Mouse (Mus musculus) hindlimb bud, embryonic 11.5 days (tissue): ENCODE measurements around the gene Macf1.
A peak's percentile ranks its signal among the peaks of the same experiment; 100 is the strongest.

Experiments
- DNase-seq: peaks from one replicate; pipeline ENCODE4 v3.0.0-alpha.2; 2012; ENCODE audit warnings: low read depth, low spot score; ENCODE audit errors: extremely low spot score

Macf1 gene

DNA sequence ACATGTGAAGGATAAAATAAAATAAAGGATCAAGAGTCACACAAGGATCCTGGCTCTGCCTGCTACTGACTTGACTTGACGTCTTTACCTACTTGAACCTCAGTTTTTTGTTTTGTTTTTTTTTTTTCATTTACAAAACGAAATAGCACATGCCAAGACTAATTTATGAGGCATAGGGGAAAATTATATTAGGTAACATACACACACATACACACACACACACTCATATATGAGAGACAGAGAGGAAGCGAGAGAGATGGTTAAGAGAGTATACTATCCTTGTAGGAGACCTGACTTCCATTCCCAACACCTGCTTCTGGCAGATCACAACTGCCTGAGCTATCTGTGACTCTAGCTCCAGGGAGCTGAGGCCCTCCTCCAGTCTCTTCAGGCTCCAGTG is at the start of gene Macf1:
Macf1 (minus strand) TSS at position 101 of the 400 bp plus-strand sequence.
- DNase-seq: no peak

DNA sequence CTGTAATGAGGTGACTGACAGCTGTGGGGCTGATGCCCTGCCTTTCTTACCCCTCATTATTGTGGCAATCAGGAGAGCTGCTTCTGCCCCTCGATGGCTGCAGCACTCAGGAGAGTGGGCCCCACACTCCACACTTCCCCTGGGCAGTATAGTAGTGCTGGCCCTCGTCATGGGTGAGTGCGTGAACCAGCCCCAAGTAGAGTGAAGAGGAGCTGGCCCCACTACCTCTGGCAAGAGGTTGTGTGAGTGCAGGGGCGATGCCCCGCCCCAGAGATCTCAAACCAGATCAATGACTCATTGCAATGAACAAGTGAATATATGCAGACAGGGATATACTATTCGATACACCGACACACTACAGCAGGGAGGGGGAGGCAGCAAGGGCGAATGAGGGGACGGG is 49.4 kb upstream of the Macf1 start:
- no peak for DNase-seq

DNA sequence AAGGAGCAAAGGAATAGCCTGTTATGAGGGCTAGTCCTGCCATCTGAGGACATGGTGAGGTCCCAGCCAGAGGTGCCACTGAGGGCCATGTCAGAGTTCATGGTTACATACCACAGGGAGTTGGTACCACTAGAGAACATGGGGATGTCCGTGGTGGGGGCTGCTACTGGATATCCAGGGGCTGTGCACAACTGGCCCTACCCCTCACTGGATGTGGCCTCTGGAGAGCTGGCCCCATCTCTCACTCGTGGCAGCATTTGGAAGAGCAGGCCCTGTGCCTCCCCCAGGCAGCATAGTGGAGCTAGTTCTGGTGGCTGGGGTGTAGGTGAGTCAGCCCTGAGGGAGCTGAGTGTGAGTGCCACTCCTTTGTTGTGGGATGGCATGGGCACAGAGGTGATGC is 48.8 kb upstream of the Macf1 start:
- DNase-seq: no peak

DNA sequence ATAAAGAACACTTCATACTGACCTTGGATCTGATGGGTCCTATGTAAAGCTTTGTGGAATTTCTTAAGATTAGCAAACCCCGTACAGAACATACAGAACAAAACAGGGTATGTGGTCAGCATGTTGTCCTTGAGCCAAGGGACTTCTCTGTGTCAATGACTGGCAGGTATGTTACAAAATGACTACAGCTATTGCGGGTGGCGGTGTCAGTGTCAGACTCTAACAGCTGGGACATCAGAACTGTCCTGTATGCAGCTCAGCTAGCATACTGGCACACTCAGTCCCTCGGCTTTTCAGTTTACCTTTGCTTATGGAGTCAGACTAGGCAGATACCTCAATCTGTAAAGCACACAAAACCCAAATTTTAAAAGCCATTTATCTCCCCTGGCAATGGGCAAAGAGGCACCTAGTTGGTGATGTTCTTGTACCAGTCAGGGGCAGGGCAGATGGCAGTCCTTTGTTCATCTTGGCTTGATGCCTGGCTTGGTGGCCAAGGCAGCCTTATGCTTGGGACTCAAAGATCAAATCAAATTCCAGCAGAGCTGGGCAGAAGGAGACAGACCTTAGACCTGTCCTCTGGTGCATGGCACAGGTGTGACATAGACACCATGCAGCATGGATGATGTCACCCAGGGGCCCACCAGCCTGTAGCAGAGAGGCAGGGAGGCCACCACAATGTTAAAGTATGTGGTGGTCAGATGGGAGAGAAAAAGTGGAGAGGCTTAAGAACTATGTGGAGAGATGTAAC is 48.2 kb upstream of the Macf1 start:
- DNase-seq: no peak

DNA sequence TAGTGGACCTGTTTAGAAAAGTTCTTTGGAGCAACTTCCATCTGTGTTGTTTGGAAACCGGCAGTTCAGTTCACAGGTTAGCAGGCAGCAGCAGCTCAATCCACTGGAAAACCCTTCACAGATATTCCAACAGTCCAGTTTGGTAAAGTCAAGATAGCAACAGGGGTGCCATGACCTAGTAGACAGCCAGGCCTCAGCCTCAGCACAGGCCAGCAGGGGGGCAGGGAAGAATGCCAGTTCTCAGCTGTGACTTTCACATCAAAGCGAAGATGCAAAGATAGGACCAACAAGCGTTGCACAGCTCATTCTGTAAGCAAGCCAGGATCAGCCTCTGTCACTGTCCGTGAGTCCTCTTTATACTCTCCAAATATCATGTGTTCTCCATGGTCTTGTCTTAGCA is 37.6 kb upstream of the Macf1 start:
- DNase-seq: no peak

DNA sequence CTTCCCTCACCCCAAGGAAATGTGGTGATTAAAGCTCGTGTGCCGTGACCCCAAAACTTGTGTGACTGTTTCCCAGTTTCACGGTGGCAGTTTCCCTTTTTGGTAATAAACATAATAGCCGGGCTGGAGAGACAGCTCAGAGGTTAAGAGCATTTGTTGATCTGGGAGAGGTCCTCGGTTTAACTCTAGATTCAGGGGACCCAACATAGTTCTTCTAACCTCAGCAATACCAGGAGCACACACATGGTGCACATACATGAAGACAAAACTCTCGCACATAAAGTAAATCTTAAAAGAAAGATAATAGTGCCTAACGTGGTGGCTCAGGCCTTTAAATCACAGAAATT is 34.2 kb upstream of the Macf1 start:
- no peak for DNase-seq

DNA sequence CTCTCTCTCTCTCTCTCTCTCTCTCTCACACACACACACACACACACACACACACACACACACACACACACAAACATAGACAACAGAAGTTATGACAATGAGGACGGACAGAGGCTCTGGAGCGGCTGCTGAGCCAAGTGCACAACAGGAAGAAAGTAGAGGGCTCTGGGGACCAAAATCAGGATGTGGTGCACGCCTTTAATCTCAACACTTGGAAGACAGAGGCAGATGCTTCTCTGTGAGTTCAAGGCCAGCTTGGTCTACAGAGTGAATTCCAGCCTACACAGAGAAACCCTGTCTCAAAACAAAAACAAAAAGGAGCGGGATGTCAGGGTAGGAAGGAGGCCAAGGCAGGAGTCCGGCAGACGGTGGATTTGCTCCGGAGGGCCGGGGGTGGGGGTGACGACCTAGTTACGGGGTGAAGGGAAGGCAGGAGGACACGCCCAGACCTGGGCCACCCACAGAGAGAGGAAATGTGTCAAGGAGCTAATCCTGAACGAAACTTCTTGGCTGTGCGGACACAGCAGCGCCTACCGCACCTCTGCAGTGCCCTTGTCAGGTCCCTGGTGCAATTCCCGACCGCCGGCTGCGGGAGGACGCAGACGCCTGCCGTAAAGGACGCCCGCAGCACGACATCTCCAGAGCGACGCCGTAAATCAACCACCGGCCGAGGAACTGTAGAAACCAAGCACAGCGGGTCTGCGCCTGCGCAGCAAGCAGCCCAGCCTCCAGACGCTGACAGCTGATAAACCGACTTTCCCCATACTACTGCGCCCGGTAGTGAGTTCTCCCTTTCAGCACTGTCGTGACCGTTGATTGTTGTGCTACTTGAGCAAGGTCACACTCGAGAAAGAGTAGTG is 33.6 kb upstream of the Macf1 start, which contains the start of gene Ndufs5:
Ndufs5 (minus strand) TSS at position 629 of the 860 bp plus-strand sequence.
- peak; percentile 90 for DNase-seq

DNA sequence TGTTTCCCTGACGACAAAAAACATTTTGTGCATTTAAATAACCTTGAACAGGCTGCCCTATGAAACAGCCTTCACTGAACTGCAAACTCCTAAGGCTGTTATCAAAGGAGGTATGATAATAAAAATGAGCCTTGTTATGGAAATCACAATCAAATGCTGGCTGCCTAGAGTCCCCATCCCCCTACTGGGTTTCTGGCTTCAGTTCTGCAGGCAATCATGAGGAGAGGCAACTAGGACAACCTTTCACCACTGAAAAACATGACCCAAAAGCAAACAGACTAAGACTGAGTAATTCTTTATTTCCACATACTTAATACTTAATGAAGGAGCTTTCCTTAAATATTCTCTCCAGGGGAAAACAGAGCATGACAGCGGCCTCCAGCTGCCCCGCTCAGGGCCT is 28.3 kb upstream of the Macf1 start:
- DNase-seq: no peak

DNA sequence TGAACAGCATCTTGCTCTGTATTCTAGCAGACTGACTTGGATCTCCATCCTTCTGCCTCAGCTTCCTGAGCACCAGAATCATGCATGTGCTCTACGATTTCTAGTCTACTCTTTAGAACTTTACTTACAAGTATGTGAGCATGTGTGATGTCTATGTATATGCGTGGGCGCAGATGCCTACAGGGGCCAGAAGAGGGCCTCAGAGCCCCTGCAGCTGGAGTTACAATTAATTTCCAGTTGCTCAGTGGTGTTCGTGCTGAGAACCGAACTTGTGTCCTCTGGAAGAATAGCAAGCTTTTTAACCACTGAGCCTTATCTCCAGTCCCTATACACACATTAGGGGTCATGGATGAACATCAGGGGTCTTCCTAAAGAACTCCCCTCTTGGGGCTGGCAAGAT is 23.2 kb upstream of the Macf1 start:
- DNase-seq: no peak

DNA sequence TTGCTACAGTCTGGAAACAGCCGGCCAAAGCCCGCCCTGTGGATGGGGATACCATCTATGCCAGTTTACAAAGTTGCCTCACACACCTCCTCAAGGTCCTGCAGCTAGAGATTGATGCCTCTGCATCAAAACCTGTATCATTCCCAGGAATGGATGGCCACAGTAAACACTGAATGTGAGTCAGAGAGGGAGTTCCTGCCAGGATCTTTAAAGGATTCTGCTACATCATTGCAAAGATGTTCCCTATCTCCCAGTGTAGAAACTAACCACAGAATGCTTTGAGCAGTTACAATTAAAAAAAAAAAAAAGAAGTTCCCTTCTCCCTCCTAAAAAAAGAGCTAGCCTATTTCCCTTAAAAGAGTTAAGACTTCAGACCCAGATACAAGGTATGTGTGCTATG is 21.2 kb upstream of the Macf1 start:
- DNase-seq: no peak

DNA sequence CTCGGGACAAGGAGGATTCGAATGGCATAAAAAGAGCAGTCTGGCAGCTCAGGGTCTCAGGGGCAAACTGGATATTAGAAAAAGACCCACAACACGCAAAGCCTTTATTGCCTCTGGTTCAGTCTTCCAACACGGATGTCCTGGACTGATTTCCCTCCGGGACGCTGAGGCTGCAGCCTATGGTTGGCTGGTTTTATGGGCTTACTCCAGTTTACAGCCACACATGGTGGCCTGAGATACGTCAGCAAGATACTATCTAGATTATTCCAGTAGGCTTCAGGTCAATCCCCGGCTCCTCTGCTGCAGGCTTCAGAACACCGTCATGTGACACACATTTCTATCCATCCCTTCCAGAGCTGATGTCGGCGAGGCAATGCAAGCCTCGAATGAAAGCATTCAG is 9.2 kb upstream of the Macf1 start:
- no peak for DNase-seq

DNA sequence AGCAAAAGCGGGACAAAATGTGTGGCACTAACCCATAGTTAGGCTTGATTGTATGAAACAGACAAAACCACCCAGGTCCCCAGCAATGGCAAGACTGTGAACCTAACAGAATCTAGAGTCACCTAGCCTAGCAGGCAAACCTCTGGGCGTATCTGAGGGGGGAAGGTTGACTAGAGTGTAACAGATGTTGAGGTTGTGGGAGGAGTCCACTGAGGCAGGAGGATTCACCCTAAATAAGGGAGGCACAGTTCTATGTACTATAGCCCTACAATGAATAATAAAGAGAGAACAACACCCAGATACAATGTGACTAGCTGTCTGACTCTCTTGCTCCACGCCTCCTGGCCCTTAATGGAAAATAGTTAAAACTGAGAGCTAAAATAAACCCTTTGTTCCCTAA is 7.9 kb upstream of the Macf1 start:
- no peak for DNase-seq

DNA sequence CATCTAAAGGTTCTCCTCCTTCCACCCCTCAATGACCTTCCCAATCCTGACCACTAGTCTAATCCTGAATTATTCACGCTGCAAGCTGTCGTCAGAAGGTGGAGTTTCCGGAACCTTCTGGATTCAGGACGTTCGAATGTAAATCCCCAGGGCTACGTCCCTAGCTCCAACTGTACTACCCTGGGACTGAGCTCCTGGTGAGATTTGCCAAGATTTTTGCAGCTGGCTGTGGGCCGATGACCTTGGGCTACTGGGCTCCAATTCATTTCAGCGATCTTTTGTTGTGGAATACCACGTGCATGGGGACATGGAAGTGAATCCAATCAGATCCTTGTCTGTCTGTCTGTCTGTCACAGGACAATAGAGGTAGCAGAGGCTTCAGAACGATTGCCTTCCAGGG is 6.2 kb upstream of the Macf1 start:
- DNase-seq: no peak

DNA sequence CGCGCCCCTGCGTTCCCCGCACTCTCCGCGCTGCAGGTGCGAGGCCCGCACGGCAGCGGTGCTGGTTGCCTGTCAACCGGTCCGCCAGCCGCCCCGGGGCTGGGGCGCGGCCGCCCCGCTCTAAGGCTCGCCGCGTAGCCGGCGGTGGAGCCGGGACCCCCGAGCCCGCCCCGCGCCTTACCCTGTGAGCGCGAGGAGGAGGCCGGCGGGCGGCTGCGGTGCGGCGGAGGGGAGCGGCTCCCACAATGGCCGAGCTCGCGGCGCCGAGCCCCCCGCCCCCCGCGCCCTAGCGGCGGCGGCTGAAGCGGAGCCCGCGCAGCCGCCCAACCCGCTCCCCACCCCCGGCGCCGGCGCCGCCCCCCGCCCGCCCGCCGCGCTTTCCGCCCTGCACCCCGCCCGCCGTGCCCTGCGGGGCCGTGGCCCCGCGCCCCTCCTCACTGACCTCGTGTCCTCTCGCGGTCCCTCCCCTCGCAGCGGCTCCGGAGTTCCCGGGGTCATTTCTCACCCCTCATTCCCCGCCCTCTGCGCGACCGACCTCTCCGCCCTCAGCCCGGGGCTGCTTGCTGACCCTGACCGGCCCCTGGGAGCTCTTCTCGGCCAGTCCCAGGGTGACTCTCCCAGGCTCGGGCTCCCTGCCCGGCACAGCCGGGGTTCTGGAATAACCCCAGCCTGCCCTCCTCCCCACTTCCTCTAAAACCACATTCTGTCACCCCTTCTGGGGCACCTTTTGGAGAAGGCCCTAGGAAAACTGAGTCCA is 3.0 kb upstream of the Macf1 start:
- no peak for DNase-seq

DNA sequence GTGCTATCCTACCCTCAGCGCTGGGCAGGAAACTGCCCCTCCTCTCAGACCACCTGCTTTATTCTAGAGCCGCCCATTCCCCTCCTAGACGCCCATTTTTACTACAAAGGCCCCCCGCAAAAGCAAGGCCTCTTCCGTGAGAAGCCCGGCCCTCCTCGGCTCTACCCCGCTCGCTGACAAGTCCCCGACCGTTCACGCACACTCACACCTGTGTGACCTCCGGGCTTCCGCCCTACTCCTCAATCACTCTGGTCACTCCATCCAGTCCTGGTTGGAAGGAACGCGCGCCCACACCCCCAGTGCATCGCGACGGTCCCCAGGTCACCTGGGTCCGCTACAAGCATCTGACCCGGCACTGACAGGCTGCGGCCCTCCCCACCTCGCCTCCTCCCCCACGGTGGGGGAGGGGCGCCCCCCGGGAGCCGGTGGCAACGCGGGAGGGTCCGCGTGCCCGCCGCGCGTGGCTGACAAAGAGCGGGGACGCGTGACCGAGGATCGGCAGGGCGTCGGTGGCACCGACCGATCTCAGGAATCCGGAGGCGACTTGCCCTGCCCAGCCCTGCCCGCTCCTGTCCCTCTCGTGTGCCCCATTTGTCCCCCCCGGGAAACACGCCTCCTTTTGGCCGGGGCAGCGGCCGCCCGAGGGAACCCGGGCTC is 2.3 kb upstream of the Macf1 start:
- no peak for DNase-seq

DNA sequence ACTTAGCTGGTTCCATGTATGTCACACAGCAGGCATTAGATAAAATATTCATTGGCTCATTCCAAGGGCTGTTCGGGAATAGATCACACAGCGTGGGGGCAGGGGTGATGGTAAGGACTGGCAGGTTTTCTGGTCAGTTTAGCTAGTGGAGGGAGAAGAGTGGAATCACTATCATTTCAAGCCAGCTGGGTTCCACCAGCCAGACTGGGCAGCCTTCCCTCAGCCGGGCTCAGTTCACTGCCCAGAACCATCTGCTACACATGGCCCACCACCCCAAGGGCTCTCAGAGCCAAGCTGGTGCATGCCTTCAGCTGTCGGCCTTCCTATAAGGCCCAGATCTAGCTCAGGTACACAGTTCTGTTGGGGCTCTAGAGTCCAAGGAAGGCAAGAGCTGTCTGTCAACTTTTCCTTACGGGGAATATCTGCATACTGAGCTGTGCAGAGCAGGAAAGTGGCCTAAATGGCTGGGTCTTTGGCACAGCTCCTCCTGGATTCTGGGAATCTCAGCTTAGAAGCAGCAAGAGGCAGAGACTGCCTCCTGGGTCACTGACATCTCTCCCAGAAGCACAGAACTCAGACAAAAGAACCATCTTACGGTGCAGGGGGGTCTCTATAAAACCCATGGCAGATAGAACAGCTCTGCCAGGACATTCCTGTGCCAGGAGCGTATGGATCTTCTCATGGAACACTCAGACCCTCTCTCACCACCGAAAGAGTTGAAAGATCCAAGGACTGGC is 1.5 kb upstream of the Macf1 start:
- no peak for DNase-seq

DNA sequence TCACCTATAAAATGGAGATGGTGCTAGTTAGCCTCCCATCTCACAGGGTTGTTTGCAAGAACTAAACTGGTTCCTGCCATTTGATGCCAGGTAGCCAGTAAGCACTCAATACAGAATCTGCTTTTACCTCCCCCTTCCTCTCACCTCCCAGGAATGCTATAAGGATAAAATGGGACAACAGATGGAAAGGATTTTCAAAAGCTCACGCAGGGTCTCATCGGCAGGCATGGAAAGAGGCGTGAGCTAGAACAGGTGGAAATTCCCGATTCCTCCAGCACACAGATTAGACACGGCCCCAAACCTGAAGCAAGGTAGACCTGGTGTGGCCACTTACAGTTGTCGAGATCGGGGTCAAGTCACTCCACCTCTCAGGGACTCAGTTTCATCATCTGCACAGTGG is 886 bp upstream of the Macf1 start:
- no peak for DNase-seq

DNA sequence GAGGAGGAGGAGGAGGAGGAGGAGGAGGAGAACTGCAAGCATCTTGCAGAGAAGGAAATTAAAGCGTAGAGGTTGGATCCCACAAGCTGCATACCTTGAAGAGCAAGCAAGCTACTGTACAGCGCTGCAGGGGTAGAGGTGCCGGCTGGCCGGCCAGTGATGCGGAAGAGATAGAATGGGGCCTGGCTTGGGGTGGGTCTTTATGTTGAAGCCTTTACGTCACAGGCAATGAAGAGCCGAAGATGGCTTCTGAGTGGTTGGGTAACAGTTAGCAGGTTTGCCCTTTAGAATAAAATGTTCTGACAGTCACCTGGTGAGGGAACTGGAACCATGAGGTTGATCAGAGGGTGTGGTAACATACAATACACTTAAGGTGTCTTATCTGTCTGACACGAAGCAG is 1.9 kb downstream of the Macf1 start:
- no peak for DNase-seq

DNA sequence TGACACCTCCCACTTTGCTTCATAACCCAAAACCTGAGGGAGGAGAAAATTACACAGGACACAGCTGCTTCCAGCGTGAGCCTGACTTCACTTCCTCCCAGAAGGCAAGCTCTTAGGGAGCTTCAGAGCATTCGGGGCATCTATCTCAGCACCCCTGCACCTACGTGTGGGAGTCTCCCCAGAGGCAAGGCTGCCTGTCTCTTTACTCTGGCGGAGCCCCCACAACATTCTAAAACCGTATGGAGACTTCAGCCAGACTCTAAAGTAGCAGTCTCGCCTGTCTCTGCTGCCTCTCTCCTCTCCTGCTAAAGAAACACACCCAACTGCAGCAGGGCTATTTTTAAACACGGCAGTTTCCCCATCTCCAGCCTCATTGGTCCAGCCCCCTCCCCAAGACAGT is 3.2 kb downstream of the Macf1 start:
- DNase-seq: no peak

DNA sequence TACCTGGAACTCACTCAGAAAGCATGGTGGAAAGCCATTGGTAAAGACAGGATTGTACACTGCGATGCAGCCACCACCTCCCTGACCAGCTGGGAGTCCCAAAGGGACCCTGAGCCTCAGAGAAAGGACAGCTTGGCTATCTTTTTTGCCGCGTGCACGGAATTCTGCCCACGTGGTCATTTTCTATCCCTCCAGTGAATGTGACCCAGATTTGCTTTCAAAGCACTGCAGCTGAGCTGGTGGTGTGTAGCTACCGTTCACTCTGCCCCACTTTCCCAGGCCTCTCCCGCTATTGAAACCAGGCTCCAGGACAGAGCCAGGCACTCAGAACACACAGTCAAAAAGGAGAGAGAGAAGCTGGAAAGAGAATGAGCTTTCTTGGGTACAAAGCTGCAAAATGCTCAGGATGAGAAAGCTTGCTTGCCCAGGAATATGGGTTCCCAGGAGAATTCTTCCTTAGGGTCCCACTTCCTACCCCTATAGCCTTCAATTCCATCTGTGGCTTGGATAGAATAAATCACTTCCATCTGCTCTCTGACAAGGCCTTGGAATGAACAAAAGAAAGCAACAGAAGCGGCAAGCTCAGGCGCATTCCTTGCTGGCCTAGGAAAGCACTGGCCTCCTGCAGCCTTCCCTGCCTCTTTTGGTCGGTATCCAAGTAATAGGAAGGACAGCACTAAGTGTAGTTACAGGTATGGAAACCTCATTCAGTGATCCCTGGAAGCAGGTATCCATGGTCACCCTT is 6.9 kb downstream of the Macf1 start:
- DNase-seq: no peak
